Mouse (Mus musculus) midbrain, embryonic 14.5 days (tissue): ENCODE measurements around the gene Klhl8. TPM values are rescaled to one million over a fixed set of nuclear protein-coding genes. Genes with fewer than 3 reads are reported as not detected.
A peak's percentile ranks its signal among the peaks of the same experiment; 100 is the strongest.

Experiments used
- ATAC-seq: fragments of 200-750 bp; cut with Nextera tagmentation; 2 replicates; pipeline ENCODE4 v1.8.0; 2017; ENCODE audit warnings: moderate number of reproducible peaks, moderate library complexity; ENCODE audit not compliant: low FRiP score, low TSS enrichment
- DNase-seq: peaks from one replicate; pipeline ENCODE4 v3.0.0-alpha.2; 2015
- H3K27ac ChIP-seq: fragments of 300-500 bp; sonication (generic); replicated peaks from 2 replicates; pipeline ENCODE4 v1.5.1; 2014; ENCODE audit warnings: mild to moderate bottlenecking, low read depth, low read length, moderate library complexity
- H3K27me3 ChIP-seq: fragments of 300-500 bp; sonication (generic); 2 replicates; pipeline ENCODE4 v1.6.1; 2014; ENCODE audit warnings: low read length, control low read depth, mixed read lengths; ENCODE audit not compliant: control insufficient read depth, insufficient read depth
- H3K36me3 ChIP-seq: fragments of 300-500 bp; sonication (generic); 2 replicates; pipeline ENCODE4 v1.6.1; 2014; ENCODE audit warnings: low read length, control low read depth; ENCODE audit not compliant: control insufficient read depth, insufficient read depth
- H3K4me1 ChIP-seq: fragments of 300-500 bp; sonication (generic); 2 replicates; pipeline ENCODE4 v1.6.1; 2014; ENCODE audit warnings: mild to moderate bottlenecking, antibody characterized with exemption, low read length, control low read depth; ENCODE audit not compliant: control insufficient read depth, insufficient read depth
- H3K4me2 ChIP-seq: fragments of 300-500 bp; sonication (generic); 2 replicates; pipeline ENCODE4 v1.6.1; 2014; ENCODE audit warnings: mild to moderate bottlenecking, low read length, moderate library complexity
- H3K4me3 ChIP-seq: fragments of 300-500 bp; sonication (generic); replicated peaks from 2 replicates; pipeline ENCODE4 v1.5.1; 2014; ENCODE audit warnings: low read depth, low read length
- H3K9ac ChIP-seq: fragments of 300-500 bp; sonication (generic); replicated peaks from 2 replicates; pipeline ENCODE4 v1.6.1; 2014; ENCODE audit warnings: mild to moderate bottlenecking, low read length, moderate library complexity
- H3K9me3 ChIP-seq: fragments of 300-500 bp; sonication (generic); 2 replicates; pipeline ENCODE4 v1.6.1; 2016; ENCODE audit warnings: low read length, control low read depth, mixed read lengths; ENCODE audit not compliant: control insufficient read depth
- WGBS: fragments of 180-500 bp; shearing (Covaris S2); extraction: QIAGEN DNeasy Blood & Tissue Kit; methylation state at CpG from one replicate; pipeline ENCODE4 v1.1.7; 2014; 5-methylcytosine and 5-hydroxymethylcytosine counted together
- polyA plus RNA-seq: library from polyadenylated mRNA; unstranded; fragments of >200 nt; fragmentation: Nextera tagmentation; extraction: Ambion mirVana; gene quantifications from 2 replicates; pipeline ENCODE4 v1.2.1, GENCODE M21; 2014

The Klhl8 gene
- polyA plus RNA-seq, 1 experiment from 2014 or later: 47.3 TPM

GRCm38 (mm10) chr5:103828729-103829128 is 82.3 kb downstream of the Klhl8 start:
- Histone ChIP-seq H3K27me3 (no peaks in the 10 kb centered on the region), H3K27ac (no peak overlapping the region), H3K4me3 (no peak overlapping the region), H3K4me1 (no peaks in the 10 kb centered on the region), H3K9me3 (no peaks in the 10 kb centered on the region), H3K9ac (no peak overlapping the region), H3K36me3 (0 out of 2 replicates have a peak, but pooled peaks cover 2% of the 10 kb centered on the region), H3K4me2 (no peak overlapping the region)
- DNase-seq (no peak), ATAC-seq (no peak)
- WGBS: 89% methylated on average over 8 of the region's 8 CpGs

- Histone ChIP-seq H3K9me3 (no peaks in the 10 kb centered on the region), H3K4me2 (no peak overlapping the region), H3K4me3 (no peak overlapping the region), H3K27ac (no peak overlapping the region), H3K9ac (no peak overlapping the region), H3K36me3 (no peaks in the 10 kb centered on the region), H3K4me1 (no peaks in the 10 kb centered on the region), H3K27me3 (no peaks in the 10 kb centered on the region)
- DNase-seq (no peak), ATAC-seq (no peak)
- 86% methylated on average over 21 of the region's 21 CpGs for WGBS
Observed at GRCm38 (mm10) chr5:103828304-103828703, 82.8 kb downstream of the Klhl8 start.

GRCm38 (mm10) chr5:103822949-103823348 is 88.1 kb downstream of the Klhl8 start:
- Histone ChIP-seq H3K4me2 (no peak overlapping the region), H3K27ac (no peak overlapping the region), H3K4me3 (no peak overlapping the region), H3K9ac (no peak overlapping the region), H3K4me1 (no peaks in the 10 kb centered on the region), H3K36me3 (no peaks in the 10 kb centered on the region), H3K27me3 (no peaks in the 10 kb centered on the region), H3K9me3 (no peaks in the 10 kb centered on the region)
- no peak for DNase-seq
- no peak for ATAC-seq
- 93% methylated on average over 5 of the region's 5 CpGs for WGBS

- H3K36me3 ChIP-seq: no peaks in the 10 kb centered on the region
- no peak overlapping the region for H3K27ac ChIP-seq
- no peak overlapping the region for H3K4me3 ChIP-seq
- H3K27me3 ChIP-seq: no peaks in the 10 kb centered on the region
- no peak for DNase-seq
- no peak overlapping the region for H3K4me2 ChIP-seq
- ATAC-seq: no peak
- H3K9me3 ChIP-seq: no peaks in the 10 kb centered on the region
- WGBS: 92% methylated on average over 13 of the region's 13 CpGs
- H3K9ac ChIP-seq: no peak overlapping the region
- no peaks in the 10 kb centered on the region for H3K4me1 ChIP-seq
Observed at GRCm38 (mm10) chr5:103821500-103822298, 89.4 kb downstream of the Klhl8 start.

GRCm38 (mm10) chr5:103821062-103821461 is 90.0 kb downstream of the Klhl8 start:
- Histone ChIP-seq H3K4me1 (no peaks in the 10 kb centered on the region), H3K4me3 (no peak overlapping the region), H3K4me2 (no peak overlapping the region), H3K9ac (no peak overlapping the region), H3K36me3 (no peaks in the 10 kb centered on the region), H3K27ac (no peak overlapping the region), H3K27me3 (no peaks in the 10 kb centered on the region), H3K9me3 (no peaks in the 10 kb centered on the region)
- ATAC-seq (no peak), DNase-seq (no peak)
- WGBS: 89% methylated on average over 9 of the region's 9 CpGs

- no peak for DNase-seq
Observed at GRCm38 (mm10) chr5:103819674-103820073, 91.4 kb downstream of the Klhl8 start.

GRCm38 (mm10) chr5:103818602-103819001 is 92.5 kb downstream of the Klhl8 start:
- Histone ChIP-seq H3K27me3 (no peaks in the 10 kb centered on the region), H3K27ac (no peak overlapping the region), H3K9ac (no peak overlapping the region), H3K4me2 (no peak overlapping the region), H3K9me3 (no peaks in the 10 kb centered on the region), H3K36me3 (no peaks in the 10 kb centered on the region), H3K4me3 (no peak overlapping the region), H3K4me1 (no peaks in the 10 kb centered on the region)
- no peak for DNase-seq
- WGBS: 88% methylated on average over 9 of the region's 9 CpGs
- no peak for ATAC-seq

More at GRCm38 (mm10) chr5:103819674-103820073, 91.4 kb downstream of the Klhl8 start:
- Histone ChIP-seq H3K9me3 (no peaks in the 10 kb centered on the region), H3K9ac (no peak overlapping the region), H3K36me3 (no peaks in the 10 kb centered on the region), H3K27me3 (no peaks in the 10 kb centered on the region), H3K4me2 (no peak overlapping the region), H3K4me3 (no peak overlapping the region), H3K27ac (no peak overlapping the region), H3K4me1 (no peaks in the 10 kb centered on the region)
- 96% methylated on average over 1 of the region's 1 CpGs for WGBS
- no peak for ATAC-seq

GRCm38 (mm10) chr5:103817754-103818153 is 93.3 kb downstream of the Klhl8 start:
- Histone ChIP-seq H3K4me3 (no peak overlapping the region), H3K9ac (no peak overlapping the region), H3K27me3 (no peaks in the 10 kb centered on the region), H3K9me3 (no peaks in the 10 kb centered on the region), H3K4me2 (no peak overlapping the region), H3K27ac (no peak overlapping the region), H3K4me1 (no peaks in the 10 kb centered on the region), H3K36me3 (no peaks in the 10 kb centered on the region)
- ATAC-seq (peak; percentile 50), DNase-seq (peak; percentile 85)
- 19% methylated on average over 1 of the region's 1 CpGs for WGBS

- Histone ChIP-seq H3K9ac (no peak overlapping the region), H3K27me3 (no peaks in the 10 kb centered on the region), H3K4me1 (no peaks in the 10 kb centered on the region), H3K4me3 (no peak overlapping the region), H3K9me3 (no peaks in the 10 kb centered on the region), H3K36me3 (no peaks in the 10 kb centered on the region), H3K27ac (no peak overlapping the region), H3K4me2 (no peak overlapping the region)
- 84% methylated on average over 3 of the region's 3 CpGs for WGBS
- ATAC-seq: no peak
- no peak for DNase-seq
Observed at GRCm38 (mm10) chr5:103816718-103817117, 94.3 kb downstream of the Klhl8 start.
